Mouse (Mus musculus) forebrain, embryonic 13.5 days (tissue): Measurements from ENCODE around the gene Msi2. TPM values are rescaled to one million over a fixed set of nuclear protein-coding genes. Genes with fewer than 3 reads are reported as not detected.

Experiments
- ATAC-seq: fragments of 200-750 bp; cut with Nextera tagmentation; 2 replicates; pipeline ENCODE4 v1.8.0; 2017
- H3K27ac ChIP-seq: fragments of 300-500 bp; sonication (generic); 2 replicates; pipeline ENCODE4 v1.5.1; 2015; ENCODE audit warnings: inconsistent platforms, mild to moderate bottlenecking, moderate library complexity
- H3K27me3 ChIP-seq: fragments of 300-500 bp; sonication (generic); 2 replicates; pipeline ENCODE4 v1.6.1; 2015; ENCODE audit warnings: mild to moderate bottlenecking, inconsistent platforms
- H3K36me3 ChIP-seq: fragments of 300-500 bp; sonication (generic); 2 replicates; pipeline ENCODE4 v1.6.1; 2015; ENCODE audit warnings: mild to moderate bottlenecking, inconsistent platforms; ENCODE audit not compliant: poor library complexity, severe bottlenecking
- H3K4me1 ChIP-seq: fragments of 300-500 bp; sonication (generic); 2 replicates; pipeline ENCODE4 v1.6.1; 2015; ENCODE audit warnings: inconsistent platforms
- H3K4me2 ChIP-seq: fragments of 300-500 bp; sonication (generic); 2 replicates; pipeline ENCODE4 v1.6.1; 2015; ENCODE audit warnings: inconsistent platforms, mild to moderate bottlenecking, moderate library complexity
- H3K4me3 ChIP-seq: fragments of 300-500 bp; sonication (generic); 2 replicates; pipeline ENCODE4 v1.5.1; 2015; ENCODE audit warnings: mild to moderate bottlenecking, inconsistent platforms
- H3K9ac ChIP-seq: fragments of 300-500 bp; sonication (generic); 2 replicates; pipeline ENCODE4 v1.6.1; 2015; ENCODE audit warnings: mild to moderate bottlenecking, inconsistent platforms
- H3K9me3 ChIP-seq: fragments of 300-500 bp; sonication (generic); replicated peaks from 2 replicates; pipeline ENCODE4 v1.6.1; 2016; ENCODE audit warnings: inconsistent platforms
- WGBS: fragments of 180-500 bp; shearing (Covaris S2); methylation state at CpG from one replicate; pipeline ENCODE4 v1.1.7; 2015; 5-methylcytosine and 5-hydroxymethylcytosine counted together
- polyA plus RNA-seq: library from polyadenylated mRNA; unstranded; fragments of >200 nt; fragmentation: Nextera tagmentation; extraction: Ambion mirVana; gene quantifications from 2 replicates; pipeline ENCODE4 v1.2.1, GENCODE M21; 2015

Gene Msi2
- polyA plus RNA-seq, 1 experiment from 2014 or later, result 31.5 TPM

- no peaks in the 10 kb centered on the region for H3K9me3 ChIP-seq
- no peak for ATAC-seq
- H3K4me3 ChIP-seq, result no peak overlapping the region
- peaks cover 52% of the 10 kb centered on the region for H3K4me1 ChIP-seq
- H3K27me3 ChIP-seq, result no peaks in the 10 kb centered on the region
- no peak overlapping the region for H3K27ac ChIP-seq
- no peak overlapping the region for H3K9ac ChIP-seq
- peaks cover 20% of the 10 kb centered on the region for H3K36me3 ChIP-seq
- H3K4me2 ChIP-seq, result no peak overlapping the region
- WGBS, result 41% methylated on average over 6 of the region's 6 CpGs
Measured at GRCm38 (mm10) chr11:88389530-88389929, 328.8 kb downstream of the Msi2 start.

- 91% methylated on average over 4 of the region's 4 CpGs for WGBS
- Histone ChIP-seq H3K27me3 (no peaks in the 10 kb centered on the region), H3K36me3 (peaks cover 40% of the 10 kb centered on the region), H3K27ac (no peak overlapping the region), H3K9me3 (no peaks in the 10 kb centered on the region), H3K4me1 (peaks cover 36% of the 10 kb centered on the region), H3K4me3 (no peak overlapping the region), H3K4me2 (no peak overlapping the region), H3K9ac (0 out of 2 replicates have a peak overlapping the region, but pooled peaks have one; percentile 5)
- no peak for ATAC-seq
Measured at GRCm38 (mm10) chr11:88386916-88387315, 331.4 kb downstream of the Msi2 start.

GRCm38 (mm10) chr11:88382449-88382848, 335.9 kb downstream of the Msi2 start:
- Histone ChIP-seq H3K36me3 (peaks cover 54% of the 10 kb centered on the region), H3K4me1 (peaks cover 42% of the 10 kb centered on the region), H3K27ac (peak overlapping the region; percentile 22; the same call in 1 of the 2 replicates), H3K9me3 (no peaks in the 10 kb centered on the region), H3K4me3 (no peak overlapping the region), H3K9ac (no peak overlapping the region), H3K27me3 (no peaks in the 10 kb centered on the region), H3K4me2 (no peak overlapping the region)
- 83% methylated on average over 9 of the region's 9 CpGs for WGBS
- no peak for ATAC-seq

GRCm38 (mm10) chr11:88381145-88381909, 337.0 kb downstream of the Msi2 start:
- H3K27me3 ChIP-seq, result no peaks in the 10 kb centered on the region
- H3K4me2 ChIP-seq, result no peak overlapping the region
- ATAC-seq, result no peak
- H3K9ac ChIP-seq, result no peak overlapping the region
- no peak overlapping the region for H3K4me3 ChIP-seq
- H3K27ac ChIP-seq, result peak overlapping the region; percentile 22; the same call in 1 of the 2 replicates
- peaks cover 47% of the 10 kb centered on the region for H3K4me1 ChIP-seq
- peaks cover 64% of the 10 kb centered on the region for H3K36me3 ChIP-seq
- WGBS, result 67% methylated on average over 11 of the region's 14 CpGs
- H3K9me3 ChIP-seq, result no peaks in the 10 kb centered on the region

GRCm38 (mm10) chr11:88379635-88380034, 338.7 kb downstream of the Msi2 start:
- Histone ChIP-seq H3K9me3 (no peaks in the 10 kb centered on the region), H3K27me3 (no peaks in the 10 kb centered on the region), H3K4me2 (no peak overlapping the region), H3K4me3 (no peak overlapping the region), H3K27ac (no peak overlapping the region), H3K4me1 (peaks cover 60% of the 10 kb centered on the region), H3K36me3 (peaks cover 50% of the 10 kb centered on the region), H3K9ac (no peak overlapping the region)
- 44% methylated on average over 2 of the region's 2 CpGs for WGBS
- ATAC-seq, result no peak

- peak overlapping the region; percentile 3; the same call in 1 of the 2 replicates for H3K9ac ChIP-seq
- 36% methylated on average over 9 of the region's 9 CpGs for WGBS
- no peak overlapping the region for H3K4me2 ChIP-seq
- H3K9me3 ChIP-seq, result no peaks in the 10 kb centered on the region
- peaks cover 42% of the 10 kb centered on the region for H3K36me3 ChIP-seq
- ATAC-seq, result no peak
- H3K4me3 ChIP-seq, result no peak overlapping the region
- peak overlapping the region; percentile 31; the same call in 1 of the 2 replicates for H3K27ac ChIP-seq
- no peaks in the 10 kb centered on the region for H3K27me3 ChIP-seq
- H3K4me1 ChIP-seq, result peaks cover 60% of the 10 kb centered on the region
Measured at GRCm38 (mm10) chr11:88378686-88379339, 339.5 kb downstream of the Msi2 start.

GRCm38 (mm10) chr11:88372589-88372988, 345.7 kb downstream of the Msi2 start:
- 77% methylated on average over 4 of the region's 4 CpGs for WGBS
- peaks cover 27% of the 10 kb centered on the region for H3K36me3 ChIP-seq
- H3K4me3 ChIP-seq, result no peak overlapping the region
- peaks cover 27% of the 10 kb centered on the region for H3K4me1 ChIP-seq
- ATAC-seq, result no peak
- no peak overlapping the region for H3K9ac ChIP-seq
- peak overlapping the region; percentile 12; the same call in 1 of the 2 replicates for H3K27ac ChIP-seq
- H3K27me3 ChIP-seq, result no peaks in the 10 kb centered on the region
- H3K4me2 ChIP-seq, result no peak overlapping the region
- no peaks in the 10 kb centered on the region for H3K9me3 ChIP-seq

- WGBS, result 85% methylated on average over 3 of the region's 3 CpGs
- no peak overlapping the region for H3K9ac ChIP-seq
- ATAC-seq, result no peak
- no peaks in the 10 kb centered on the region for H3K9me3 ChIP-seq
- no peak overlapping the region for H3K27ac ChIP-seq
- H3K27me3 ChIP-seq, result no peaks in the 10 kb centered on the region
- no peak overlapping the region for H3K4me2 ChIP-seq
- H3K4me3 ChIP-seq, result no peak overlapping the region
- peaks cover 10% of the 10 kb centered on the region for H3K4me1 ChIP-seq
- H3K36me3 ChIP-seq, result peaks cover 37% of the 10 kb centered on the region
Measured at GRCm38 (mm10) chr11:88369898-88370297, 348.4 kb downstream of the Msi2 start.

- Histone ChIP-seq H3K9ac (no peak overlapping the region), H3K9me3 (no peaks in the 10 kb centered on the region), H3K4me3 (no peak overlapping the region), H3K36me3 (peaks cover 55% of the 10 kb centered on the region), H3K4me1 (0 out of 2 replicates have a peak, but pooled peaks cover 2% of the 10 kb centered on the region), H3K4me2 (no peak overlapping the region), H3K27ac (no peak overlapping the region), H3K27me3 (no peaks in the 10 kb centered on the region)
- no peak for ATAC-seq
- WGBS, result 83% methylated on average over 4 of the region's 4 CpGs
Measured at GRCm38 (mm10) chr11:88367501-88367900, 350.8 kb downstream of the Msi2 start.

GRCm38 (mm10) chr11:88365914-88366540, 352.3 kb downstream of the Msi2 start:
- no peak overlapping the region for H3K4me3 ChIP-seq
- H3K4me2 ChIP-seq, result no peak overlapping the region
- H3K9me3 ChIP-seq, result no peaks in the 10 kb centered on the region
- H3K36me3 ChIP-seq, result peaks cover 60% of the 10 kb centered on the region
- 93% methylated on average over 2 of the region's 2 CpGs for WGBS
- no peaks in the 10 kb centered on the region for H3K27me3 ChIP-seq
- peak overlapping the region; percentile 6; the same call in 1 of the 2 replicates for H3K27ac ChIP-seq
- no peak for ATAC-seq
- no peaks in the 10 kb centered on the region for H3K4me1 ChIP-seq
- H3K9ac ChIP-seq, result no peak overlapping the region

- 98% methylated on average over 3 of the region's 3 CpGs for WGBS
Measured at GRCm38 (mm10) chr11:88364231-88364630, 354.1 kb downstream of the Msi2 start.

GRCm38 (mm10) chr11:88363481-88363880, 354.8 kb downstream of the Msi2 start:
- no peak overlapping the region for H3K4me2 ChIP-seq
- H3K27ac ChIP-seq, result no peak overlapping the region
- peaks cover 70% of the 10 kb centered on the region for H3K36me3 ChIP-seq
- no peaks in the 10 kb centered on the region for H3K9me3 ChIP-seq
- WGBS, result 90% methylated on average over 14 of the region's 14 CpGs
- no peaks in the 10 kb centered on the region for H3K27me3 ChIP-seq
- no peak overlapping the region for H3K4me3 ChIP-seq
- no peak overlapping the region for H3K9ac ChIP-seq
- H3K4me1 ChIP-seq, result peaks cover 4% of the 10 kb centered on the region
- no peak for ATAC-seq

More at GRCm38 (mm10) chr11:88364231-88364630, 354.1 kb downstream of the Msi2 start:
- Histone ChIP-seq H3K36me3 (peaks cover 70% of the 10 kb centered on the region), H3K9me3 (no peaks in the 10 kb centered on the region), H3K4me1 (no peaks in the 10 kb centered on the region), H3K27ac (no peak overlapping the region), H3K4me3 (no peak overlapping the region), H3K9ac (no peak overlapping the region), H3K4me2 (no peak overlapping the region), H3K27me3 (no peaks in the 10 kb centered on the region)
- ATAC-seq, result no peak
